Mouse (Mus musculus) limb, embryonic 15.5 days (tissue): ENCODE data around the gene Dvl3. TPM values are rescaled to one million over a fixed set of nuclear protein-coding genes. Genes with fewer than 3 reads are reported as not detected.

ENCODE experiments used
- ATAC-seq: fragments of 200-750 bp; cut with Nextera tagmentation; 2 replicates; pipeline ENCODE4 v1.8.0; 2017; ENCODE audit warnings: low read depth, moderate TSS enrichment; ENCODE audit not compliant: insufficient number of reproducible peaks, low FRiP score, low TSS enrichment
- H3K27ac ChIP-seq: fragments of 300-500 bp; sonication (generic); 2 replicates; pipeline ENCODE4 v1.5.1; 2015; ENCODE audit warnings: moderate library complexity, mild to moderate bottlenecking, inconsistent platforms
- H3K27me3 ChIP-seq: fragments of 300-500 bp; sonication (generic); 2 replicates; pipeline ENCODE4 v1.6.1; 2015; ENCODE audit warnings: inconsistent platforms
- H3K36me3 ChIP-seq: fragments of 300-500 bp; sonication (generic); 2 replicates; pipeline ENCODE4 v1.6.1; 2015; ENCODE audit warnings: inconsistent platforms
- H3K4me1 ChIP-seq: fragments of 300-500 bp; sonication (generic); 2 replicates; pipeline ENCODE4 v1.6.1; 2015; ENCODE audit warnings: inconsistent platforms
- H3K4me2 ChIP-seq: fragments of 300-500 bp; sonication (generic); 2 replicates; pipeline ENCODE4 v1.6.1; 2015; ENCODE audit warnings: mild to moderate bottlenecking, inconsistent platforms
- H3K4me3 ChIP-seq: fragments of 300-500 bp; sonication (generic); 2 replicates; pipeline ENCODE4 v1.5.1; 2015; ENCODE audit warnings: mild to moderate bottlenecking, inconsistent platforms
- H3K9ac ChIP-seq: fragments of 300-500 bp; sonication (generic); 2 replicates; pipeline ENCODE4 v1.6.1; 2015; ENCODE audit warnings: inconsistent platforms
- H3K9me3 ChIP-seq: fragments of 300-500 bp; sonication (generic); 2 replicates; pipeline ENCODE4 v1.6.1; 2016; ENCODE audit warnings: inconsistent platforms
- WGBS: fragments of 180-500 bp; shearing (Covaris S2); methylation state at CpG from one replicate; pipeline ENCODE4 v1.1.7; 2015; 5-methylcytosine and 5-hydroxymethylcytosine counted together
- polyA plus RNA-seq: library from polyadenylated mRNA; unstranded; fragments of >200 nt; fragmentation: Nextera tagmentation; extraction: Ambion mirVana; gene quantifications from 2 replicates; pipeline ENCODE4 v1.2.1, GENCODE M21; 2015

Dvl3 gene
- polyA plus RNA-seq, 1 experiment from 2014 or later, result 20.9 TPM

DNA sequence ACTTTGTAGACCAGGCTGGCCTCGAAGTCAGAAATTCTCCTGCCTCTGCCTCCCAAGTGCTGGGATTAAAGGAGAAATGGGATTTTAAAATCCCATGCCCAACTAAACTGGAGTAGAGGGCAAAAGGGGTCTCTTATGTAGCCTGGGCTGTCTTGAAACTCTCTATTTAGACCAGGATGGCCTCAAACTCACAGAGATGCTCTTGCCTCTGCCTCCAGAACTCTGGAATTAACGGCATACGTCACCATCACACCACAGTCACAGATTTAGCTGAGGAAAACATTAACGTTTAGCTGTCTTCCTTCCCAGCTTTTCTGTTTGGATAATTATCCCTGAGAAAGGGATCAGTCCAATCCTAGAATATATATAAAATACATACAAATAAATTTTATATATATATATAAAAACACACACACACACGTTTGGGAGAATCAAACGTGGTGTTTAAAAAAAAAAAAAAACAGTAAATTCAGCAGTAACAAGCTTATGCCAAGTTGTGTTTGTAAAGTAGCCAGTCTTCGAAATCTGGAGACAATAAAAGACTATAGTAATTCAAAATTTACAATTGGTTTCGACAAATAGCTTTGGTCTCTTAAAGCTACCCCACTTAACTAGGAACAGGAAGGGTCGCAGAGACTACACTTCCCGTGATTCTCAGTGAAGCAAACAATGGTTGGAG, 18.0 kb downstream of the Dvl3 start:
- Histone ChIP-seq H3K4me2 (0 out of 2 replicates have a peak overlapping the region, but pooled peaks have one; percentile 20), H3K9me3 (no peaks in the 10 kb centered on the region), H3K4me3 (peak overlapping the region; percentile 90)

DNA sequence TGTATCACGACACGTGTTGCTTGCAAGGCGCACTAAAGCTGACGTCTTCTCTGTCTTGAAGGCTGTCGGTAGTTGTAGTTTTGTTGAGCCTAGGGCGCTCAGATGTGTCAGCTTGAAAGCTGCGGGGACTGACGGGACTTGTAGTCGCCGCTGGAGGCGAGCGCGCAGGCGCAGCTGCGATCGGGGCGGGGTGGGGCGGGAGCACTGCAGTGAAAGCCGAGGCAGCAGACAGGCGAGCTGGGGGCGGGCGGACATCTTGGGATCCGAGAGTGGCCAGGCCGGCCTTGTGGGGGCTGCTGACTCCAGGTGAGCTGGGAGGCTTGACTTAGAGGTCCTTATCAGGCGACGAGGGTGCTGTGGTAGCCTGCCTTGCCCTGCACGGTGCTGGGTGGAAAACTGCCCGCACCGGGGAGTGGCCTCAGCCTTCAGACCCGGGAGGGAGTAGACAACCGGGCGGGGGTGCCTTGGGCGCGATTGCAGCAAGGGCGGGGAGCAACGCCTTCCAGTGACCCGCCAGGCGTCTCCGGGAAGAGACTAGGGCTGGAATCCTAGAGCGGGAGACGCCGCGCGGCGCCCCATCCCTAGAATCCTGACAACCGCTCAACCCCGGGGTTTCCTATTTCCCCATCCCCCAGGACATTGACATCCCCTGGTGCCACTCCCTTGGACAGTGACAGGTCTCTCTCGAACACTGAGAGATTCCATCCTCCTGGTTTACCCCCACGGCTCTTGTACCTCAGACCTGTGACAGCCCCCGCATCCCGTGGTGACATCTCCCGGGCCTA, 18.7 kb downstream of the Dvl3 start, which contains the start of gene Ap2m1:
TSS of gene Ap2m1 (plus strand) at position 183 of the 785 bp plus-strand sequence.
- Histone ChIP-seq H3K4me2 (peak within 1 kb of the TSS; percentile 64), H3K27ac (peak within 1 kb of the TSS; percentile 82), H3K4me3 (peak within 1 kb of the TSS; percentile 90), H3K9me3 (no peaks in the 10 kb centered on the region), H3K27me3 (no peaks in the 10 kb centered on the region), H3K36me3 (peaks cover 56% of the 10 kb centered on the region), H3K4me1 (peaks cover 26% of the 10 kb centered on the region), H3K9ac (peak within 1 kb of the TSS; percentile 89)
- WGBS, result under 1% methylated on average over 52 of the region's 52 CpGs
- peak; percentile 98 for ATAC-seq

More for the DNA sequence above, 18.0 kb downstream of the Dvl3 start:
- WGBS, result 40% methylated on average over 10 of the region's 10 CpGs
- Histone ChIP-seq H3K4me1 (peaks cover 26% of the 10 kb centered on the region), H3K27ac (no peak overlapping the region), H3K27me3 (no peaks in the 10 kb centered on the region), H3K36me3 (peaks cover 55% of the 10 kb centered on the region), H3K9ac (no peak overlapping the region)
- no peak for ATAC-seq

- Histone ChIP-seq H3K4me2 (peak overlapping the region; percentile 64), H3K27ac (peak overlapping the region; percentile 82), H3K27me3 (no peaks in the 10 kb centered on the region), H3K4me3 (peak overlapping the region; percentile 90), H3K9me3 (no peaks in the 10 kb centered on the region), H3K36me3 (peaks cover 56% of the 10 kb centered on the region), H3K9ac (peak overlapping the region; percentile 89), H3K4me1 (peaks cover 26% of the 10 kb centered on the region)
- 35% methylated on average over 9 of the region's 9 CpGs for WGBS
- ATAC-seq, result no peak
Measured at GRCm38 (mm10) chr16:20536081-20536665, 19.4 kb downstream of the Dvl3 start.

DNA sequence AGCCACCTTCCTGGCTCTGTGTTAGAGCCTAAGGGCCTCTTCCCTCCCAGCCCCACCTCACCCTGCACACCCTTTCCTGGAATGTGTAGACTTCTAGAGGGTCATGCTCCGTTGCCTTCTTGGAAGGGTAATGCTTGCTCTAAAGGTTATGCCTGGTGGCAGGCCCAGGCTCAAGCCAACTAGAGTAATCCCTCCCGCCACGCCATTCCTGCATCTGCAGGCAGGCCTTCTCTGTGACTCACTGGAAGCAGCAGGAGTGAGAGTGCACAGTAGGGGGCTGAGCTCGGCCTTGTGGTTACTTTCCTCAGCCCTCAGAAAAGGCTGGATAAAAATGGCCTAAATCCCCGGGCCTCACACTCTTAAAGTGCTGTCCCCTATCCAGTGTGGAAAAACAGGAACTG, 20.3 kb downstream of the Dvl3 start:
- peak overlapping the region; percentile 64 for H3K4me2 ChIP-seq
- peaks cover 26% of the 10 kb centered on the region for H3K4me1 ChIP-seq
- H3K9me3 ChIP-seq, result no peaks in the 10 kb centered on the region
- H3K27me3 ChIP-seq, result no peaks in the 10 kb centered on the region
- WGBS, result 25% methylated on average over 5 of the region's 5 CpGs
- H3K36me3 ChIP-seq, result peaks cover 56% of the 10 kb centered on the region
- peak overlapping the region; percentile 90 for H3K4me3 ChIP-seq
- peak overlapping the region; percentile 47; the same call in 1 of the 2 replicates for H3K27ac ChIP-seq
- no peak for ATAC-seq
- peak overlapping the region; percentile 37; the same call in 1 of the 2 replicates for H3K9ac ChIP-seq

- WGBS, result 45% methylated on average over 6 of the region's 6 CpGs
- H3K4me2 ChIP-seq, result peak overlapping the region; percentile 64
- H3K4me3 ChIP-seq, result peak overlapping the region; percentile 90
- H3K4me1 ChIP-seq, result peaks cover 26% of the 10 kb centered on the region
- no peak for ATAC-seq
- no peaks in the 10 kb centered on the region for H3K27me3 ChIP-seq
- no peaks in the 10 kb centered on the region for H3K9me3 ChIP-seq
- H3K36me3 ChIP-seq, result peaks cover 59% of the 10 kb centered on the region
- H3K27ac ChIP-seq, result no peak overlapping the region
- peak overlapping the region; percentile 37; the same call in 1 of the 2 replicates for H3K9ac ChIP-seq
Measured at GRCm38 (mm10) chr16:20537601-20538320, 21.0 kb downstream of the Dvl3 start.

DNA sequence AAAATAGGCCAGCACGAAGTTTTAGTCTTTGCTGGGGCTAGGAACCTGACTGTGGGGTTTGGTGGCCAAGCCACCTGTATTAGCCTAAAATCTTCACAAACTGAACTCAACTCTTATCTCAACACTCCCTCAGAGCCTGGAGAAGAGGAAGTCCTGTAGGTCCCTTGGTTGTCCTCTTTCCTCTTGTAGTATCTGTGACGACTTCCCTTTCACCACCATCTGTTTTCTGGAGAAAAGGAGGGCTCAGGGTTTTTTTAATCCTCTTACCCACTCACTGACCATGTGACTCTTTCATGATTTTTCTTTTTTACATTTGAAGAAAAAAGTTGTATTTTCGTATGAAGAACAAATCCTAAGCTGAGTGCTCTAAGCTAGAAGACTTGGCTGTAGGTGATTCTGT, 22.9 kb downstream of the Dvl3 start:
- WGBS, result 79% methylated on average over 3 of the region's 3 CpGs
- no peaks in the 10 kb centered on the region for H3K9me3 ChIP-seq
- H3K4me3 ChIP-seq, result no peak overlapping the region
- no peak overlapping the region for H3K27ac ChIP-seq
- H3K27me3 ChIP-seq, result no peaks in the 10 kb centered on the region
- H3K9ac ChIP-seq, result no peak overlapping the region
- peaks cover 26% of the 10 kb centered on the region for H3K4me1 ChIP-seq
- peaks cover 63% of the 10 kb centered on the region for H3K36me3 ChIP-seq
- no peak overlapping the region for H3K4me2 ChIP-seq
- ATAC-seq, result no peak

- no peak for ATAC-seq
- H3K4me1 ChIP-seq, result peaks cover 26% of the 10 kb centered on the region
- no peak overlapping the region for H3K4me2 ChIP-seq
- H3K9me3 ChIP-seq, result no peaks in the 10 kb centered on the region
- H3K4me3 ChIP-seq, result no peak overlapping the region
- peaks cover 68% of the 10 kb centered on the region for H3K36me3 ChIP-seq
- H3K27me3 ChIP-seq, result no peaks in the 10 kb centered on the region
- WGBS, result 90% methylated on average over 4 of the region's 4 CpGs
- H3K27ac ChIP-seq, result no peak overlapping the region
- no peak overlapping the region for H3K9ac ChIP-seq
Measured at GRCm38 (mm10) chr16:20540438-20540837, 23.7 kb downstream of the Dvl3 start.

GRCm38 (mm10) chr16:20545696-20546095, 28.9 kb downstream of the Dvl3 start:
- no peak for ATAC-seq
- 90% methylated on average over 10 of the region's 10 CpGs for WGBS
- H3K9ac ChIP-seq, result no peak overlapping the region
- peaks cover 57% of the 10 kb centered on the region for H3K36me3 ChIP-seq
- H3K4me1 ChIP-seq, result peaks cover 19% of the 10 kb centered on the region
- H3K27ac ChIP-seq, result no peak overlapping the region
- no peak overlapping the region for H3K4me3 ChIP-seq
- no peaks in the 10 kb centered on the region for H3K9me3 ChIP-seq
- H3K4me2 ChIP-seq, result no peak overlapping the region
- no peaks in the 10 kb centered on the region for H3K27me3 ChIP-seq

- H3K4me3 ChIP-seq, result peak overlapping the region; percentile 86
- H3K36me3 ChIP-seq, result peaks cover 55% of the 10 kb centered on the region
- peak overlapping the region; percentile 85 for H3K27ac ChIP-seq
Measured at GRCm38 (mm10) chr16:20547423-20547822, 30.6 kb downstream of the Dvl3 start.

GRCm38 (mm10) chr16:20548096-20548948, 31.5 kb downstream of the Dvl3 start, which contains the start of gene Abcf3:
Gene Abcf3 (plus strand): TSS chr16:20548577.
- peak within 1 kb of the TSS; percentile 88 for H3K9ac ChIP-seq
- peak within 1 kb of the TSS; percentile 86 for H3K4me3 ChIP-seq
- WGBS, result under 1% methylated on average over 56 of the region's 56 CpGs
- H3K27me3 ChIP-seq, result no peaks in the 10 kb centered on the region
- peak within 1 kb of the TSS; percentile 85 for H3K27ac ChIP-seq
- no peaks in the 10 kb centered on the region for H3K9me3 ChIP-seq
- peak within 1 kb of the TSS; percentile 82 for H3K4me2 ChIP-seq
- peaks cover 19% of the 10 kb centered on the region for H3K4me1 ChIP-seq
- ATAC-seq, result peak; percentile 97
- H3K36me3 ChIP-seq, result peaks cover 56% of the 10 kb centered on the region

More at GRCm38 (mm10) chr16:20547423-20547822, 30.6 kb downstream of the Dvl3 start:
- Histone ChIP-seq H3K9ac (peak overlapping the region; percentile 67; the same call in 1 of the 2 replicates), H3K27me3 (no peaks in the 10 kb centered on the region), H3K9me3 (no peaks in the 10 kb centered on the region), H3K4me1 (peaks cover 19% of the 10 kb centered on the region), H3K4me2 (peak overlapping the region; percentile 58)
- WGBS, result 34% methylated on average over 5 of the region's 5 CpGs
- no peak for ATAC-seq
